Mouse (Mus musculus): ENCODE measurements around the gene Tjp2.

GRCm38 (mm10) chr19:24054265-24054664 lies 170.6 kb downstream of the Tjp2 start:
- TF ChIP-seq CTCF (IDR thresholded peaks at IDR 0.05; ENCODE audit: low read depth, low read length) = no peak
- TF ChIP-seq POLR2A (IDR thresholded peaks at IDR 0.05; ENCODE audit: extremely low read depth, insufficient read depth, low read length) = no peak

All from liver, adult 2 months (tissue).